Mouse (Mus musculus): Measurements from ENCODE around the gene Dchs2. TPM values are rescaled to one million over a fixed set of nuclear protein-coding genes. Genes with fewer than 3 reads are reported as not detected.

Dchs2 gene
- polyA plus RNA-seq, 1 experiment from 2014 or later = 0.23 TPM

DNA sequence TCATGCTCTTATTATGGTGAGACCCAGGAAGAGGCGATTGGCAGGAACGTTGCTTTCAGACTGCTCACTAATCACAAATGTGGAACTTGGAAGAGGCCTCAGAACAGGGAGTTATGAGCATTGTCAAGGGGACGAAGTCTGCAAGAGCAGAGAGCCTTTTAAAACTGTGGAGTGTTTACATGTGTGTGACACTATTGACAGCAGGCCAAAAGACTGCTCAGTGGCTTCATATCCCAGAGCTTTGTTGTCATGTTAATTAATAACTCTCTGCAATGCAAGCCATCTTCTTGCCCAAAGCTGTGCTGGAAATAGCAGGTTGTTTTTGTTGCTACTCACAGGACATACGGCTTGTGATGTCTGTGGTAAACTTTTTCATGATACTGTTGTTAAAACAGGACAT lies 27.9 kb downstream of the Dchs2 start:
- no peaks in the 10 kb centered on the region for H3K27me3 ChIP-seq (replicated peaks)
- H3K27ac ChIP-seq (replicated peaks) = no peak overlapping the region; the same call in 1 of the 2 replicates
- WGBS = 45% methylated on average over 4 of the region's 4 CpGs
- no peaks in the 10 kb centered on the region for H3K9me3 ChIP-seq
- no peaks in the 10 kb centered on the region for H3K36me3 ChIP-seq
- H3K4me3 ChIP-seq = no peak overlapping the region
- no peak overlapping the region for H3K4me2 ChIP-seq
- no peak for ATAC-seq (ENCODE audit: extremely low read depth, insufficient number of reproducible peaks, low FRiP score, low TSS enrichment)
- peaks cover 9% of the 10 kb centered on the region for H3K4me1 ChIP-seq
- H3K9ac ChIP-seq = no peak overlapping the region

DNA sequence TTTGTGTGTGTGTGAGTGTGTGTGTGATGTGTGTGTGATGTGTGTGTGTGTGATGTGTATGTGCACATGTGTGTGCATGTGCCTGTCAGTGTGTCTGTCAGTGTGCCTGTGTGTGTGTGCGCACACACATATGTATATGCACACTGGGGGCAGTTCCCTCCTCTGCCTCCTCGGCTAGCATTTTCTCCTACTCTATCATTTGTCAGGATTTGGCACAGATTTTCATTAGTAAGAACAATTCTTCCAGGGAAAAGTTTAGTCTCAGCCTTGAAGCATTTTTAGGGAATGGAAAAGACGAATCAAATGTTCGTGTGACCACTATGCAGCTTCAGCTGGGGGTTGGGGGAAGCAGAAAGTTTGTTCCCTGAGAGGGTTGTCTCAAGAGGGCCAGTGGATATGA lies 28.4 kb downstream of the Dchs2 start:
- H3K4me3 ChIP-seq = no peak overlapping the region
- WGBS = 65% methylated on average over 4 of the region's 4 CpGs
- no peak overlapping the region for H3K27ac ChIP-seq (replicated peaks)

DNA sequence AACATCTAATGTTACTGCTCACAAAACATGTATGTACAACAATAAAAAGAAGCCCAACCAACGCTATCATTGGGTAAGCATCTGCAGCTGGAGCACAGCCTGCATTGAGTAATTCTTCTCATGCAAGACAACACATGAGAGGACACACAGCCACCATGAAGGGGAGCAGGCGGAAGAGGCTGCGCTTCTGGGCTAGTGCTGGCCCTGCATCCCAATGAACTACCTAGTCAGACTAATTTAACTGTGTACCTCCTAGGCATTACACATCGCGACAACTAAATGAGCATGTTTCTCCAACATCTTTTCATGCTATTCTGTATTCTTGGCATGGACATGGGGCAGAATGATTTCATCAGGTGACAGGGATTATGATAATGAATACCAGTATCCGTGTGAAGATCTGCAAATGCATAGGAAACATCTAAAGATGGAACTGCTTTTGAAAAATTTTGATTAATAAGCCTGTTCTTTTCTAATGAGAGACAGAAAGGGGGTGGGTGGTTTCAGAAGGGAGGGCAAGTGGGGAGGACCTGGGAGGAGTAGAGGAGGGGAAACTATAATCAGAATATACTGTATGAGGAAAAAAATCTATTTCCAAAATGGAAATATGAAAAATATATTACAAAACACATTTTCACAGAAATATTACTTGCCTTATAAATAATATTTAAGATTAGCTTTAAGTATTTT lies 33.9 kb downstream of the Dchs2 start:
- no peaks in the 10 kb centered on the region for H3K36me3 ChIP-seq
- no peak for ATAC-seq (ENCODE audit: extremely low read depth, insufficient number of reproducible peaks, low FRiP score, low TSS enrichment)
- no peak overlapping the region for H3K9ac ChIP-seq
- H3K4me2 ChIP-seq = no peak overlapping the region
- WGBS = 77% methylated on average over 6 of the region's 6 CpGs
- no peak overlapping the region for H3K4me3 ChIP-seq
- H3K27me3 ChIP-seq (replicated peaks) = no peaks in the 10 kb centered on the region
- H3K4me1 ChIP-seq = no peaks in the 10 kb centered on the region
- no peak overlapping the region for H3K27ac ChIP-seq (replicated peaks)
- H3K9me3 ChIP-seq = no peaks in the 10 kb centered on the region

More for the DNA sequence above, 28.4 kb downstream of the Dchs2 start:
- no peak for ATAC-seq (ENCODE audit: extremely low read depth, insufficient number of reproducible peaks, low FRiP score, low TSS enrichment)
- no peak overlapping the region for H3K4me2 ChIP-seq
- no peaks in the 10 kb centered on the region for H3K9me3 ChIP-seq
- H3K9ac ChIP-seq = no peak overlapping the region
- peaks cover 9% of the 10 kb centered on the region for H3K4me1 ChIP-seq
- H3K27me3 ChIP-seq (replicated peaks) = no peaks in the 10 kb centered on the region
- no peaks in the 10 kb centered on the region for H3K36me3 ChIP-seq

DNA sequence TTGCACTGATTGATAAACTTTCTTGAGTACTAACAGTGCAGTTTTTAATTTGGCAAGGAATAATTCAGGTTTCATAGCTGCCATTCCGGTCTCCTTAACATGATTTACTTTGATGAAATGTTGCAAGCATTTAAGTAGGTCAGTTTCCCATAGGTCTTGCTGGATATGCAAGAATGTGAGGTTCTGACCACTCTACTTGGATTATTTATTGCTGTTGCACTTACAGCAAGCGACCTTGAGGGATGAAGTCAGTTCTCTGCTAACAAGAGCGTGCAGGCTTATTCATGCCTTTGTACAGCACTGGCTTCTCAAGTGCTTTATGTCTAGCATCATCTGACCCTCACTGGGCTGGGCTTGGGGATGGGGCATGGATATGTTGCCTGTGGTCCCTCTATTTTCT lies 35.9 kb downstream of the Dchs2 start:
- Histone ChIP-seq H3K4me2 (no peak overlapping the region), H3K4me1 (no peaks in the 10 kb centered on the region), H3K27me3 (replicated peaks) (no peaks in the 10 kb centered on the region), H3K27ac (replicated peaks) (no peak overlapping the region), H3K9me3 (no peaks in the 10 kb centered on the region), H3K9ac (no peak overlapping the region), H3K4me3 (no peak overlapping the region), H3K36me3 (no peaks in the 10 kb centered on the region)
- WGBS = 74% methylated on average over 3 of the region's 3 CpGs
- no peak for ATAC-seq (ENCODE audit: extremely low read depth, insufficient number of reproducible peaks, low FRiP score, low TSS enrichment)

DNA sequence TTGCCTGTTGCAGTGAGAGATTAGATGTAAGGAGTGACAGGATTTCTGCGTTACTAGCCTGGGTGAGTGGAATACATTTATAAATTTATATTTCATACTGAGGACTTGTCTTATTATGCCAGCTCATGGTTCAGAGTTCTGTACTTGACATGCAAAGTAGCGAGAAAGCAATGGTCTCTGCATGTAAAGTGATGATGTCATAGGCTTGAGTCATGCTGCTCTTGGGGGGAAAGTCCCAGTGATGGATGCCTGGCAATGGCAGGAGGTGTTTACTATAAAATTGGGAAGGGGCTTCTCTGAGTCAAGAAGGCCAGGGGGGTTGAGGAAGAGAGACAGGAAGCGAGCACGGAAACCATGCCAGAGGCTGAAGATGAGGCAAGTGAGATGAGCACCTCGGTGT lies 57.8 kb downstream of the Dchs2 start:
- Histone ChIP-seq H3K36me3 (no peaks in the 10 kb centered on the region), H3K27me3 (replicated peaks) (no peaks in the 10 kb centered on the region), H3K9me3 (no peaks in the 10 kb centered on the region), H3K4me3 (no peak overlapping the region), H3K9ac (no peak overlapping the region), H3K27ac (replicated peaks) (no peak overlapping the region), H3K4me1 (0 out of 2 replicates have a peak, but pooled peaks cover 3% of the 10 kb centered on the region), H3K4me2 (no peak overlapping the region)
- no peak for ATAC-seq (ENCODE audit: extremely low read depth, insufficient number of reproducible peaks, low FRiP score, low TSS enrichment)
- 88% methylated on average over 5 of the region's 5 CpGs for WGBS

DNA sequence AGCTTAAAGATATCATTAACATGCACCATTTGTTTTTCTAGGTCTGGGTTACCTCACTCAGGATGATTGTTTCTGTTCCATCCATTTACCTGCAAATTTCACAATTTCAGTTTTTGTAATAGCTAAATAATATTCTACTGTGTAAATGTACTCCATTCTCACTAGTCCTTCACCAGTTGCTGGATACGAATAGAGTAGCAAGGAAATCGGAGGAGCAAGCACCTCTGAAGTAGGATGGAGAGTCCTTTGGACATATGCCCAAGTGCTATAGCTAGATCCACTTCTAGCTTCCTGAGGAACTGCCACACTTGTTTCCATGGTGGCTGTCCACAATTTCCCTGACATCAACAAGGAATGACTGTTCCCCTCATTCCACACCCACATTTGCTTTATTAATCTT lies 63.5 kb downstream of the Dchs2 start:
- no peaks in the 10 kb centered on the region for H3K36me3 ChIP-seq
- no peaks in the 10 kb centered on the region for H3K4me1 ChIP-seq
- H3K4me3 ChIP-seq = no peak overlapping the region
- no peak overlapping the region for H3K4me2 ChIP-seq
- H3K27ac ChIP-seq (replicated peaks) = no peak overlapping the region
- H3K9me3 ChIP-seq = no peaks in the 10 kb centered on the region
- ATAC-seq (ENCODE audit: extremely low read depth, insufficient number of reproducible peaks, low FRiP score, low TSS enrichment) = no peak
- H3K27me3 ChIP-seq (replicated peaks) = no peaks in the 10 kb centered on the region
- H3K9ac ChIP-seq = no peak overlapping the region
- 82% methylated on average over 2 of the region's 2 CpGs for WGBS

DNA sequence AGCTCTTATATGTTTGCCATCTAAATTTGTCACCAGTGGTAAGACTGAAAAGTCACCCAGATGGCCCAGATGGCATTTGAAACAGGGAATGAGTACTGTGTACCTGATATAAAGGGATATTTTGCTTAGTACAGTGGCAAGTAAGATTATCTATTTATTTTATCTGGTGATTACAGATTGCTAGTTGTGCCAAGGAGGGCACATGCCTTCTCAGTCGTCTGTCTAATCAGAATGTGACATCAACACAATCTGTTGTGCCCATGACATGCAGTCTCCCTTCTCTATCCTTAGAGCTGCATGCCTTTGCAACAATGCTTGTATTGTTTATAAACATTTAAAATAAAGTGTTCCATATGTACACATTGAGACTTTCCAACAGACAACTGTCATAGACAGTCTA lies 64.7 kb downstream of the Dchs2 start:
- WGBS = 38% methylated on average over 1 of the region's 1 CpGs
- no peak overlapping the region for H3K27ac ChIP-seq (replicated peaks)
- no peaks in the 10 kb centered on the region for H3K4me1 ChIP-seq
- no peaks in the 10 kb centered on the region for H3K36me3 ChIP-seq
- no peak overlapping the region for H3K4me2 ChIP-seq
- no peak overlapping the region for H3K4me3 ChIP-seq
- H3K9ac ChIP-seq = no peak overlapping the region
- H3K27me3 ChIP-seq (replicated peaks) = no peaks in the 10 kb centered on the region
- no peak for ATAC-seq (ENCODE audit: extremely low read depth, insufficient number of reproducible peaks, low FRiP score, low TSS enrichment)
- H3K9me3 ChIP-seq = no peaks in the 10 kb centered on the region

DNA sequence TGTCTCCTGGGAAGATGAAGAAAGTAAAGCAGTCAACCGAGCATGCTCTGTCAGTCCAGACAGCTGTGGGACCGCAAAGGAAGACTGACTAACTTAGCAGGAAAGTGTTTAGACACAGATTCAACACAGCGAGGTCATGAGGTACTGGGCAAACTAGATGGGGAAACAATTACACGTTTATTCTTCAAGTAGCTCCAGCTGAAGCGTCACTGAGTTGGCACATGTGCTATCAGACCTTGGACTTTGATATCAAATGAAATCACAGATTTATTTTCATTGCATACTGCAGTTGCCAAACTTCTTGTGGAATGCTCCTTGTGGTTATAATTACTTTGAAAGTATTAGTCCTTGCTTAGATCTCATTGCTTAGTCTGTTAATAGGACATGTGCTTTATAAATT lies 67.2 kb downstream of the Dchs2 start:
- Histone ChIP-seq H3K36me3 (no peaks in the 10 kb centered on the region), H3K27me3 (replicated peaks) (no peaks in the 10 kb centered on the region), H3K27ac (replicated peaks) (no peak overlapping the region), H3K9me3 (no peaks in the 10 kb centered on the region), H3K4me1 (no peaks in the 10 kb centered on the region), H3K4me2 (no peak overlapping the region), H3K4me3 (no peak overlapping the region), H3K9ac (no peak overlapping the region)
- ATAC-seq (ENCODE audit: extremely low read depth, insufficient number of reproducible peaks, low FRiP score, low TSS enrichment) = no peak
- 53% methylated on average over 5 of the region's 5 CpGs for WGBS

DNA sequence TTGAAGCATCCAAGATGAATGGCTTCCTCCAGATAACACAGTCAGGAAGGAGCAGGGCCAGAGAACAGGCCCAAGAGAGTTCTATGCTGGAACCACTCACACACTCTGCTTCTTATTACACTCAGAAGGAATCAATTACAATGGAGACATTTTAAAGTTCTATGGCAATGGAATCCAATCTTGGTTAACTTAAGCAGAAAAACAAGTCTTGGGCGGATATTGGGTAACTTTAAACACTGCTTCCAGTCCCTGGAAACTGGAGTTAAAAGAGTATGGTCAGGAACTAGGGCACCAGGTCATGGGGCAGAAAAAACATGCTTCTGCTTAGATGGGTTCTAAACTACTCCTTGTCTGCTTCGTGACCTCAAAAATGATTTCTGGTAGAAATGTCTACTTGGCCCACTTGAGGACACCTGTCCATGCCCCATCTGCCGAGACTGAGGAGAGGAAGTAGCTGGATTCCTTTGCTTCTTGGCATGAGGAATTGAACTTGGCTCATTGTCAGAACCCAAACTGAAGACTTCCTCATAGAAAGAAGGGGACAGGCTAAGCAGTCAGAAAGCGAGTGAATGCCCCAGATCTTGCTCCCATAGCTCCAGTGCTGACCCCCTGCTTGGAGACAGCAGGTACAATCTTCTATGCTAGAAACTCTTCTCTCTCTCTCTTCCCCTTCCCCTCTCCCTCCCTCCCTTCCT lies 73.7 kb downstream of the Dchs2 start:
- no peak overlapping the region for H3K4me3 ChIP-seq
- no peaks in the 10 kb centered on the region for H3K36me3 ChIP-seq
- H3K9ac ChIP-seq = no peak overlapping the region
- peaks cover 12% of the 10 kb centered on the region for H3K4me1 ChIP-seq
- 66% methylated on average over 4 of the region's 4 CpGs for WGBS
- H3K4me2 ChIP-seq = no peak overlapping the region
- H3K9me3 ChIP-seq = peaks cover 8% of the 10 kb centered on the region; the same call in 1 of the 2 replicates
- H3K27ac ChIP-seq (replicated peaks) = no peak overlapping the region
- no peak for ATAC-seq (ENCODE audit: extremely low read depth, insufficient number of reproducible peaks, low FRiP score, low TSS enrichment)
- no peaks in the 10 kb centered on the region for H3K27me3 ChIP-seq (replicated peaks)

DNA sequence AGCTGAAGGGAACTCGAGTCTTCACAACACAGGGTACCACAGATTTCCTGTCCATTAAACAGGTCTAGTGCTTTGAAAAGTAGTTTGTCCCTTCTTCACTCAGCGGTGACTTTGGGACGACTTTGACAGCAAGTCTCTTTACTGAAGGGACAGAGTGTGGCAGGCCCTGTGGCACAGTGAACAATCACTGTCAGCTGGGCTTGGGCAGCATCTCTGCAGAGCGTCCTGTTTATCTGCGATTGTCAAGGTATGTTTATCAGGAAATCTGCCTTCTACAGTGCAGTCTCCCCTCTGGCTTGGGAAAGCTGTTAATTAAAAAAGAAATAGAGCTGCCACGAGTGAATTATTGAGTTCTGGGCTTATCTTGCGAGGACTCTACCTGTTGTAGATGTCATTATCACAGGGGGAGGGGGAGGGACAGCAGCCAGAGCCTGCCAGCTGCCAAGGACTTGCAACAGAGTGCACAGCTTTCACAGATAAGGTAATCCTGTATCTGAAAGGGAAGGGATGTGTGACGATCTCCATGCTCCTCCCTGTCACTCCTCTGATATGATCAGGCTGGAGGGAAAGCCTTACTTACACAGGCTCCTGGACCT lies 77.4 kb downstream of the Dchs2 start:
- peaks cover 31% of the 10 kb centered on the region for H3K4me1 ChIP-seq
- H3K4me2 ChIP-seq = peak overlapping the region; percentile 48
- WGBS = 8% methylated on average over 8 of the region's 8 CpGs
- H3K9me3 ChIP-seq = peaks cover 8% of the 10 kb centered on the region; the same call in 1 of the 2 replicates
- H3K4me3 ChIP-seq = no peak overlapping the region
- H3K27ac ChIP-seq (replicated peaks) = 0 out of 2 replicates have a peak overlapping the region, but pooled peaks have one; percentile 2
- peak overlapping the region; percentile 33; the same call in 1 of the 2 replicates for H3K9ac ChIP-seq
- no peak for ATAC-seq (ENCODE audit: extremely low read depth, insufficient number of reproducible peaks, low FRiP score, low TSS enrichment)
- H3K36me3 ChIP-seq = no peaks in the 10 kb centered on the region
- no peaks in the 10 kb centered on the region for H3K27me3 ChIP-seq (replicated peaks)

DNA sequence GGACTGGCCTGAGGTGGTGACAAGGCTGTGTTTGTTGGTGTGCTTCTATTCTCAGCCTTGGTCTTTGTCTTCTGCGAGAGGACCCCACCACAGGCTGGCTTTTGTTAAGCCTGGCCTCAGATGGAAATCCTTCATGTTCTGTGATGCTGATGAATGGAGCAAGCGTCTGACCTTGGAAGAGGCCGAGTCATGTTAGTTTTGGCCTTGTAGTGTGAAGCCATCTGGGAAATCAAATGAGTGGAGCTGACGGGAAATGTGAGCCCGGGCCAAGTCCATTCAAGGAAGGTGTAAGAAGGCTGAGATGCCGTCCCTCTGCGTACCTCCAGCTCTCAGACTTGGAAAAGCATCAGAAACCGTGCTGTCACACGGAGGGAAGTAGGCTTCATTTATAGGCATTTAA lies 81.9 kb downstream of the Dchs2 start:
- 38% methylated on average over 9 of the region's 9 CpGs for WGBS
- ATAC-seq (ENCODE audit: extremely low read depth, insufficient number of reproducible peaks, low FRiP score, low TSS enrichment) = peak; percentile 34; the same call in 1 of the 2 replicates

More for the DNA sequence above, 81.9 kb downstream of the Dchs2 start:
- Histone ChIP-seq H3K9ac (no peak overlapping the region), H3K4me3 (no peak overlapping the region), H3K27ac (replicated peaks) (0 out of 2 replicates have a peak overlapping the region, but pooled peaks have one; percentile 28), H3K36me3 (no peaks in the 10 kb centered on the region), H3K4me1 (peaks cover 51% of the 10 kb centered on the region), H3K9me3 (no peaks in the 10 kb centered on the region), H3K4me2 (no peak overlapping the region), H3K27me3 (replicated peaks) (no peaks in the 10 kb centered on the region)

All from heart, embryonic 13.5 days (tissue).